Mouse (Mus musculus): ENCODE measurements around the gene Rlbp1. TPM values are rescaled to one million over a fixed set of nuclear protein-coding genes. Genes with fewer than 3 reads are reported as not detected.

Rlbp1 gene
- polyA plus RNA-seq, 1 experiment = 2.8 TPM

DNA sequence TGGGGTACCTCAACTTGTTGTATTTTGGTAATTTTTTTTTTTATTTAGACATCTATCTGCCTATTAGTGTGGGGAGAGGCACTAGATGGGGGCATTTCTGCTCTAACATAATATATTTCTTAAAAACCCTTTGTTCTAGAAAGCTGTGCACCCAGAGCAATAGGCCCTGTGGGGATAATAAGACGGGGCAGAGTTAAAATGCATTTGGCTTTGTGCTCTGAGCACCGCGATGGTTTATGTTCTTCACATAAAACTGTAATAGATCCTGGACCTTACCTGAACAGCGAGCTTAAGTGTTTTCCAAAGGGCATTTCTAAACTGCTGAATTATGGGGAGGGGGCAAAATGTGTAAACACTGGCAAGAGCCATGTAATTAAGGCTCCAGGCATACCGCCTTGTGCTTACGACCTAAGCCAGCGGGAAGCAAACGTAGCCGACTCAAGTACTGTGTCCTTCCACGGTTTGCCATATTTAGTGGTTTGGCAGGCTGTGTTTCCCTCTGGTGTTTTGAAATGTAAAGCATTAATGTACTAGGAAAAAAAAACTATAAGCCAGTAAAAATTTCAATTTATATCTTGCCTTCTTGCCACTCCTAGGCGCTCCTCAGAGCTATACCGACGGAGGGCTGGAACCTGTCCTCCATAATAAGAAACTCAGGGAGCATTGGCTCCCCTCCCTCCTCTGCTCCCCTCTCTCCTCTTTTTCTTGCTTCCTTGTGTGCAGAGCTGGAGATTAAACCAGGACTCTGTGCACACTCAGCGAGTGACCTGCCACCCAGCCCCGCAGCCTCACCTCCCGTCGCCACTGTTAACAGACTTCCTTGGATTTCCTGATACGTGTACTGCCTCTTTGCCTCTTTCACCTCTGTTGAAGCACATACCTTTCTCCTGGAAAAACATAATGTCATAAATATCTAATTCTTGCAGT, 27.9 kb upstream of the Rlbp1 start:
- H3K27me3 ChIP-seq (ENCODE audit: control insufficient read depth, insufficient read depth, low read length, poor library complexity, severe bottlenecking) = no peaks in the 10 kb centered on the region
- H3K9ac ChIP-seq (ENCODE audit: low read depth, poor library complexity, severe bottlenecking) = no peak overlapping the region
- H3K9me3 ChIP-seq (replicated peaks; ENCODE audit: control insufficient read depth, insufficient read depth, low read length, poor library complexity, severe bottlenecking) = no peaks in the 10 kb centered on the region
- no peak for TF ChIP-seq EP300 (IDR thresholded peaks at IDR 0.05; ENCODE audit: insufficient read depth, low read depth, low read length)
- TF ChIP-seq POLR2A (IDR thresholded peaks at IDR 0.05; ENCODE audit: insufficient read depth, low read length) = no peak
- no peak for TF ChIP-seq CTCF (IDR thresholded peaks at IDR 0.05; ENCODE audit: low read depth, low read length)
- no peak overlapping the region for H3K4me3 ChIP-seq (ENCODE audit: low read depth, low read length)
- no peak overlapping the region for H3K27ac ChIP-seq (ENCODE audit: insufficient read depth, low read length)
- no peaks in the 10 kb centered on the region for H3K4me1 ChIP-seq (ENCODE audit: control insufficient read depth, insufficient read depth, low read length)
- peaks cover 43% of the 10 kb centered on the region for H3K36me3 ChIP-seq (ENCODE audit: control insufficient read depth, insufficient read depth, low read length, poor library complexity, severe bottlenecking)

DNA sequence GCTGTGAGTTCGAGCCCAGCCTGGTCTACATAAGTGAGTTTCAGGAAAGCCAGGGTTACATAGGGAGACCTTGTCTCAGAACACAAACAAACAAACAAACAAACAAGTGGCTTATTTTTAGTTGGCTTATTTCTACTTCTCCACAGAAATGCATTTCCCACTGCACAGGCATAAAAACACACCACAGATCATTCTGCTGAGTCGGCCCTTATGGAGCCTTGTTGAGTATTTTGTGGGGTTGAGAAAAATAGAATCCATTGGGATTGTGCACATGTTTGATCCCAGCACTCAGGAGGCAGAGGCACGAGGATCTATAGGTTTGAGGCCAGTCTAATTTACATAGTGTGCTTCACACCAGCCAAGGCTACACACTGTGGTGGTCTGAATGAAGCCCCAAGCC, 13.4 kb upstream of the Rlbp1 start:
- no peak for TF ChIP-seq POLR2A (IDR thresholded peaks at IDR 0.05; ENCODE audit: insufficient read depth, low read length)
- no peak for TF ChIP-seq CTCF (IDR thresholded peaks at IDR 0.05; ENCODE audit: low read depth, low read length)
- TF ChIP-seq EP300 (IDR thresholded peaks at IDR 0.05; ENCODE audit: insufficient read depth, low read depth, low read length) = no peak
- H3K9ac ChIP-seq (ENCODE audit: low read depth, poor library complexity, severe bottlenecking) = 0 out of 2 replicates have a peak overlapping the region, but pooled peaks have one; percentile 28
- H3K27me3 ChIP-seq (ENCODE audit: control insufficient read depth, insufficient read depth, low read length, poor library complexity, severe bottlenecking) = no peaks in the 10 kb centered on the region
- H3K36me3 ChIP-seq (ENCODE audit: control insufficient read depth, insufficient read depth, low read length, poor library complexity, severe bottlenecking) = peaks cover 12% of the 10 kb centered on the region
- H3K27ac ChIP-seq (ENCODE audit: insufficient read depth, low read length) = peak overlapping the region; percentile 90
- no peaks in the 10 kb centered on the region for H3K9me3 ChIP-seq (replicated peaks; ENCODE audit: control insufficient read depth, insufficient read depth, low read length, poor library complexity, severe bottlenecking)
- no peak overlapping the region for H3K4me3 ChIP-seq (ENCODE audit: low read depth, low read length)
- peaks cover 2% of the 10 kb centered on the region for H3K4me1 ChIP-seq (ENCODE audit: control insufficient read depth, insufficient read depth, low read length)

DNA sequence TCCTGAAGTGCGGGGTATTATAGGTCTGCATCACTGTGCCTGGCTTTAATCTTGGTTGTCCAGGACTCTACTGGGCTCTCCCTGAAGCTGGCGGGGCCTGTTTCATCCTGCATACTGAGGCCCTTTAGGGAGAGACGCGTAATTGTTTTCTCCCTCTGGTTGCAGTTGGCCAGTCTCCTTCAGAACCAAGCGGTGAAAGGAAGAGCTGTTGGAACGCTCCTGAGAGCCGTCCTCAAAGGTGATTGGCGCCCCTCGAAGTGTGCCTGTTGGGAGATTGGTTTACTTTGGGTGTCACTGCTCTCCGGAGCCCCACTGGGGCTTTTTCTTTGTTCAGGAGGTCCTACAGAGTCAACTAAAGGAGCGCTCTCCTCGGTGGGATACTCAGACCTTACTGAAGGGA, 12.1 kb upstream of the Rlbp1 start:
- peak overlapping the region; percentile 28; the same call in 1 of the 2 replicates for H3K9ac ChIP-seq (ENCODE audit: low read depth, poor library complexity, severe bottlenecking)
- H3K27me3 ChIP-seq (ENCODE audit: control insufficient read depth, insufficient read depth, low read length, poor library complexity, severe bottlenecking) = no peaks in the 10 kb centered on the region
- TF ChIP-seq EP300 (IDR thresholded peaks at IDR 0.05; ENCODE audit: insufficient read depth, low read depth, low read length) = no peak
- no peak for TF ChIP-seq CTCF (IDR thresholded peaks at IDR 0.05; ENCODE audit: low read depth, low read length)
- no peak for TF ChIP-seq POLR2A (IDR thresholded peaks at IDR 0.05; ENCODE audit: insufficient read depth, low read length)
- peaks cover 10% of the 10 kb centered on the region for H3K36me3 ChIP-seq (ENCODE audit: control insufficient read depth, insufficient read depth, low read length, poor library complexity, severe bottlenecking)
- peak overlapping the region; percentile 13; the same call in 1 of the 2 replicates for H3K4me3 ChIP-seq (ENCODE audit: low read depth, low read length)
- peaks cover 2% of the 10 kb centered on the region for H3K4me1 ChIP-seq (ENCODE audit: control insufficient read depth, insufficient read depth, low read length)
- H3K27ac ChIP-seq (ENCODE audit: insufficient read depth, low read length) = peak overlapping the region; percentile 90
- no peaks in the 10 kb centered on the region for H3K9me3 ChIP-seq (replicated peaks; ENCODE audit: control insufficient read depth, insufficient read depth, low read length, poor library complexity, severe bottlenecking)

DNA sequence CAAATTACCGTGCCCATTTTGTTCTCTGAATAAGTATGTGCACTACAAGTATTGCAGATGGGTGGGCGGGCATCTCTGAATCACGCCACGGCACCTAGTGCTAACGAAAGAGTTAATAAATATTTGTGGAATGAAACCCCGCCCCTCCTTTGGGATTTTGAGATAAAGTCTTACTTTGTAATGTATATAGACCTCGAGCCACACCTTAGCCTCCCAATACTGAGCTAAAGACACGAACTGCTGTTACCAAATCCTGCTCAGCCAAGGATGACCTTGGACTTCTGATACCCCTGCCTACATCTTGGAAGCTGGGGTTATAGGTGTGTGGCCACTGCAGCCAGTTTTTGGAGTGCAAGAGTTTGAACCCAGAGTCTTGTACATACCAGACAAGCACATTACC, 11.6 kb upstream of the Rlbp1 start:
- peak overlapping the region; percentile 90 for H3K27ac ChIP-seq (ENCODE audit: insufficient read depth, low read length)
- no peaks in the 10 kb centered on the region for H3K27me3 ChIP-seq (ENCODE audit: control insufficient read depth, insufficient read depth, low read length, poor library complexity, severe bottlenecking)
- H3K9me3 ChIP-seq (replicated peaks; ENCODE audit: control insufficient read depth, insufficient read depth, low read length, poor library complexity, severe bottlenecking) = no peaks in the 10 kb centered on the region
- H3K4me1 ChIP-seq (ENCODE audit: control insufficient read depth, insufficient read depth, low read length) = peaks cover 2% of the 10 kb centered on the region
- TF ChIP-seq CTCF (IDR thresholded peaks at IDR 0.05; ENCODE audit: low read depth, low read length) (no peak), EP300 (IDR thresholded peaks at IDR 0.05; ENCODE audit: insufficient read depth, low read depth, low read length) (no peak), POLR2A (IDR thresholded peaks at IDR 0.05; ENCODE audit: insufficient read depth, low read length) (no peak)
- peaks cover 9% of the 10 kb centered on the region for H3K36me3 ChIP-seq (ENCODE audit: control insufficient read depth, insufficient read depth, low read length, poor library complexity, severe bottlenecking)
- no peak overlapping the region for H3K4me3 ChIP-seq (ENCODE audit: low read depth, low read length)
- H3K9ac ChIP-seq (ENCODE audit: low read depth, poor library complexity, severe bottlenecking) = peak overlapping the region; percentile 41; the same call in 1 of the 2 replicates

DNA sequence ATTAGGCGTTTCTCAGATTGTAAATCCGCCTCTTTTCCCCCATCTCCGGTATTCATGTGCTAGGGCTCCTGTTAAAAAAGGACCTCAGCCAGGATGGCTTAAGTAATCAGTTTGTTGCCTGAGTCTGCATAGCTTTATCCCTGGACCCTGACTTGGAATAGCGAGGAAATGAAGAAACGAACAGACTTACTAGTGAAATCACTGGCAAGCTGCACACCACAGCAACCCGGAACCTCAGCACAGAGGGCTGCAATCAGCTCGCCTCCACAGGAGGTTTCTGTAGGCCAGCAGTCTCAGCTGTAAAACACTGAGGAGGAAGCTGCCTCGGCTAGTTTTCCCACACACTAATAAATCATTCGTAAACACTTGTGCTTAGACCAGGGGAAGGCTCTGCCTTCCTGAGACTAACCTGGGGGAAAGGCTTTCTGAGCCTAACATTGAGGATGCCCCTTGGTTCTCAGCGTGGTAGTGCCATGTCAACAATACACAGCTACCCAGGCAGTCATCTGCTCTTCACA, 10.7 kb upstream of the Rlbp1 start:
- Histone ChIP-seq H3K9me3 (replicated peaks; ENCODE audit: control insufficient read depth, insufficient read depth, low read length, poor library complexity, severe bottlenecking) (no peaks in the 10 kb centered on the region), H3K9ac (ENCODE audit: low read depth, poor library complexity, severe bottlenecking) (peak overlapping the region; percentile 41), H3K36me3 (ENCODE audit: control insufficient read depth, insufficient read depth, low read length, poor library complexity, severe bottlenecking) (peaks cover 9% of the 10 kb centered on the region), H3K27me3 (ENCODE audit: control insufficient read depth, insufficient read depth, low read length, poor library complexity, severe bottlenecking) (no peaks in the 10 kb centered on the region), H3K4me3 (ENCODE audit: low read depth, low read length) (peak overlapping the region; percentile 16), H3K27ac (ENCODE audit: insufficient read depth, low read length) (peak overlapping the region; percentile 79), H3K4me1 (ENCODE audit: control insufficient read depth, insufficient read depth, low read length) (peaks cover 2% of the 10 kb centered on the region)
- TF ChIP-seq POLR2A (IDR thresholded peaks at IDR 0.05; ENCODE audit: insufficient read depth, low read length) (no peak), EP300 (IDR thresholded peaks at IDR 0.05; ENCODE audit: insufficient read depth, low read depth, low read length) (no peak), CTCF (IDR thresholded peaks at IDR 0.05; ENCODE audit: low read depth, low read length) (no peak)

DNA sequence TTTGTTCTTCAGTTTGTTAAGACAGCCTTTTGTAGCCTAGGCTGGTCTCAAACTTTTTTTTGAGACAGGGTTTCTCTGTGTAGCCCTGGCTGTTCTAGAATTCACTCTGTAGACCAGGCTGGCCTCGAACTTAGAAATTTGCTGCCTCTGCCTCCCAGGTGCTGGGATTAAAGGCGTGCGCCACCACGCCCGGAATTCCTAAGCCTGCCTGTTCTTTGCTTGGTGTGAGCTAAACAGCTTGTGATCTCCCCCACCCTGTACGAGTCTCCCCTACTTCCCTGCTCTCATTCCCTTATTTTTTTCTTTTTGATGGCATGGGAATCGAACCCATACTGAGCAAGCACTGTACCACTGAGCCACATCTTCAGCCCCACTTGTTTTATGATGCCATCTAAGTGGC, 8.3 kb upstream of the Rlbp1 start:
- peak overlapping the region; percentile 91 for H3K27ac ChIP-seq (ENCODE audit: insufficient read depth, low read length)
- H3K9me3 ChIP-seq (replicated peaks; ENCODE audit: control insufficient read depth, insufficient read depth, low read length, poor library complexity, severe bottlenecking) = no peaks in the 10 kb centered on the region
- H3K4me3 ChIP-seq (ENCODE audit: low read depth, low read length) = no peak overlapping the region
- H3K27me3 ChIP-seq (ENCODE audit: control insufficient read depth, insufficient read depth, low read length, poor library complexity, severe bottlenecking) = no peaks in the 10 kb centered on the region
- H3K9ac ChIP-seq (ENCODE audit: low read depth, poor library complexity, severe bottlenecking) = peak overlapping the region; percentile 65
- H3K36me3 ChIP-seq (ENCODE audit: control insufficient read depth, insufficient read depth, low read length, poor library complexity, severe bottlenecking) = 0 out of 2 replicates have a peak, but pooled peaks cover 2% of the 10 kb centered on the region
- peaks cover 2% of the 10 kb centered on the region for H3K4me1 ChIP-seq (ENCODE audit: control insufficient read depth, insufficient read depth, low read length)
- TF ChIP-seq POLR2A (IDR thresholded peaks at IDR 0.05; ENCODE audit: insufficient read depth, low read length) (no peak), EP300 (IDR thresholded peaks at IDR 0.05; ENCODE audit: insufficient read depth, low read depth, low read length) (peak; percentile 22; the same call in 1 of the 2 replicates), CTCF (IDR thresholded peaks at IDR 0.05; ENCODE audit: low read depth, low read length) (no peak)
